Mouse (Mus musculus) neural tube, embryonic 10.5 days (tissue): ENCODE measurements around the gene Sf3a2.

ENCODE experiments used
- DNase-seq: peaks from one replicate; pipeline ENCODE4 v3.0.0-alpha.2; 2017; ENCODE audit warnings: low spot score; ENCODE audit errors: extremely low spot score

Sf3a2 gene

GRCm38 (mm10) chr10:80774981-80775380, 23.0 kb upstream of the Sf3a2 start:
- DNase-seq = no peak

DNA sequence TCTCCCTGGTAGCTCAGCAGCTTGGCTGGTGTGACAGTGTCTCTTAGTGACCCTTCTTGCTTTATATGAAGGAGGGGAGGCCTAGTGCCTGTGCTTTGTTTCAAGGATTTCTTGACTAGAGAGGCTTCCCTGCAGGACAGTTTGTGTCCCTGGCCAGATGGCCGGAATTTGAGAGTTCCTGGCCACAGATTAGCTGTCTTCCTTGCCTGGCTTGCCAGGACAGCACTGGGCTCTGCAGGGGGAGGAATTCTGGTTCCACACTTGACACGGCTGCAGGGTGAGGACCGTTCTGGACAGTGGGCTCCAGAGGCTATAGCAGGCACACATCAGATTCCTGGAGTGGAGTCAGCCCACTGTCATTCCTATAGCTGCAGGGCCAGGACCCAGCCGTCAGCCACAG, 22.3 kb upstream of the Sf3a2 start:
- no peak for DNase-seq

- no peak for DNase-seq
Measured at GRCm38 (mm10) chr10:80776358-80776869, 21.6 kb upstream of the Sf3a2 start.

DNA sequence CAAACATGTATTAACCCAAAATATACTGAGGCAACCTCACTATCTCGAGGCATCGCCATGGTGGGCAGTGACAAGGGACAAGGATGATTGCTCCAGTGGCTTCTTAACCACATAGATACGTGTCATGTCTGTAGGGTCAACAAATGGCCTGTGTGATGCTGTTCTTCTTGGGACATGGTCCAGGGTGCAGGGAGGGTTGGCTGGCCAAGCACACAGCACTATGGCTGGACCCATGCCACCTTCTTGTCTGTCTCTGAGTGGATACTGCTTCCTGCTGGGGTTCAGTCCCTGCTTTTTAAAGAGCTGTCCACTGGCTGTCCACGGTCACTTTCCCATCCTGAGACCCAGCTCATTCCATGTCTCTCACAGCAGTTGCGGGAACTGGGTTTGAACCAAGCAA, 20.9 kb upstream of the Sf3a2 start:
- DNase-seq = no peak

DNA sequence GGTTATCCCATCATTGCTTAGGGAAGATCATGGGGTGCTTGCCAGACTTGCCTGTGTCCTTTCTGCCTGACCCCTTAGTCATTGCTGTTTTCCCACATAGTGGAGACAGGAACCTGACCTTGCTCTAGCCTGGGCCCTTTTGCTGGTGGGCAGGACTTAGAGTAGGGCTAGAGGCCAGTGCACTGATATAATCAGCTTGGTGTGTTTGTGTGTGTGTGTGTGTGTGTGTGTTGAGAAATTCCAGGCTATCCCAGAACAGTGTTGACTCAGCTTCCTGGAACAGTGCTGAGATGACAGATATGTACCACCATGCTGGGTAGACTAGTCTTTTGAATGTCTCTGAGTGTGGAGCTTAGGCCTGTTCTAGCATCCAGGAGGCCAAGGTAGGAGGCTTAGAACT, 18.4 kb upstream of the Sf3a2 start:
- DNase-seq = no peak

DNA sequence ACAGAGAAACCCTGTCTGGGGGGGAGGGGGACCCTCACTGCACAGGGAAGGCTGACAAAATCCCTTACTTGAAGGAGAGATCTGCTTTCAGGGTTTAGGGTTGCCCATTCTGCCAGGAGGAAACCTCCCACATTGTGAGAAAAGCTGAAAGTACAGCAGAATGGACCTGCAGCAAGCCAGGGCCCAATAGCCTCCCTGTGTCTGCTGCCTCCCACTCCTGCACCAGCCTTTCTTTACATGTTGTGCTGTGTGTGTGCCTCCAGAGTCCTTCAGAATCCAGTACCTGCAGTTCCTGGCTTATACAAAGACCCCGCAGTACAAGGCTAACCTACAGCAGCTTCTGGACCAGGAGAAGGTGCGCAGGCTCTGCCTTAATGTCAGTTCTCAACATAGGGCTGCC, 13.7 kb upstream of the Sf3a2 start:
- no peak for DNase-seq

DNA sequence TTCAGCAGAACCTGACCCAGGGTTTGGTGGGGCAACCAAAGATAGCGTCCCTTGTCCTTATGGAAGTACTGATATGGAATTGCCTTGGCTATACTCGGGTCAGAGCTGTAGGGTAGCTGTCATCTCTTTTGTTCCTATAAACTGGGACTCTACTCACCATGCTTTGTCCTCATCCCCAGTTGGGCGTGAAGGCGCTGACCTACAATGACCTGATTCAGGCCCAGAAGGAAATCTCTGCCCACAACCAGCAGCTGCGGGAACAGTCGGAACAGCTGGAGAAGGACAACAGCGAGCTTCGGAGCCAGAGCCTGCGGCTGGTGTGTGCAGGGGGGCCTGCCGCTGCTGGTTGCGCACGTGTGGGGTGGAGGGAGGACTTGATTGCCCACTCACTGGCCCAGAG, 13.1 kb upstream of the Sf3a2 start:
- DNase-seq = no peak

DNA sequence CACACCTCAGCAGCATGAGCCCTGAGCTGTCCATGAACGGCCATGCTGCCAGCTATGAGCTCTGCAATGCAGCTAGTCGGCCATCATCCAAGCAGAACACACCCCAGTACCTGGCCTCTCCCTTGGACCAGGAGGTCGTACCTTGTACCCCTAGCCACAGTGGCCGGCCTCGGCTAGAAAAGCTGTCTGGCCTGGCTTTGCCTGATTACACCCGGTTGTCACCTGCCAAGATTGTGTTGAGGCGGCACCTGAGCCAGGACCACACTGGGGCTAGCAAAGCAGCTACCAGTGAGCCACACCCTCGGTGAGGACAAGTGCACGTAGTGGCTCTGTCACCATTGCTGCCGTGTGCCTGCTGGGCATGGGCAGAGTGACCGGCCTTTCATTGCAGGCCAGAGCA, 12.0 kb upstream of the Sf3a2 start:
- DNase-seq = no peak

GRCm38 (mm10) chr10:80787517-80787916, 10.5 kb upstream of the Sf3a2 start:
- DNase-seq = no peak

DNA sequence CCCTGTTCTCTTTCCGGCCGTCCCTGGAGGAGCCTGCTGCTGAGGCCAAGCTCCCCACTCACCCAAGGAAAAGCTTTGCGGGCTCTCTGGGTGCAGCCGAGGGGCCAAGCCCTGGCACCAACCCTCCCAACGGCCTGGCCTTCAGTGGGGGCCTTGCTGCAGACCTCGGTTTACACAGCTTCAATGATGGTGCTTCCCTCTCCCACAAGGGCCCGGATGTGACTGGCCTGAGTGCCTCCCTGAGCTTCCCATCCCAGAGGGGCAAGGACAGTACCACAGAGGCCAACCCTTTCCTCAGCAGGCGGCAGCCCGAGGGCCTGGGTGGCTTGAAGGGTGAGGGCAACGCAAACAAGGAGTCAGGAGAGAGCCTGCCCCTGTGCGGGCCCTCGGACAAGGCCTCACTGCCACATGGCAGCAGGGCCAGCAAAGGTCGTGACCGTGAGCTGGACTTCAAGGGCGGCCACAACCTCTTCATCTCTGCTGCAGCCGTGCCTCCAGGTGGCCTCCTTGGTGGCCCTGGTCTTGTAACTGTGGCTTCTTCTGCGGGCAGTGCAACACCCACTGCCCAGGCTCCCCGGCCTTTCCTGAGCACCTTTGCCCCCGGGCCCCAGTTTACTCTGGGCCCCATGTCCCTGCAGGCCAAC, 7.1 kb upstream of the Sf3a2 start:
- no peak for DNase-seq

DNA sequence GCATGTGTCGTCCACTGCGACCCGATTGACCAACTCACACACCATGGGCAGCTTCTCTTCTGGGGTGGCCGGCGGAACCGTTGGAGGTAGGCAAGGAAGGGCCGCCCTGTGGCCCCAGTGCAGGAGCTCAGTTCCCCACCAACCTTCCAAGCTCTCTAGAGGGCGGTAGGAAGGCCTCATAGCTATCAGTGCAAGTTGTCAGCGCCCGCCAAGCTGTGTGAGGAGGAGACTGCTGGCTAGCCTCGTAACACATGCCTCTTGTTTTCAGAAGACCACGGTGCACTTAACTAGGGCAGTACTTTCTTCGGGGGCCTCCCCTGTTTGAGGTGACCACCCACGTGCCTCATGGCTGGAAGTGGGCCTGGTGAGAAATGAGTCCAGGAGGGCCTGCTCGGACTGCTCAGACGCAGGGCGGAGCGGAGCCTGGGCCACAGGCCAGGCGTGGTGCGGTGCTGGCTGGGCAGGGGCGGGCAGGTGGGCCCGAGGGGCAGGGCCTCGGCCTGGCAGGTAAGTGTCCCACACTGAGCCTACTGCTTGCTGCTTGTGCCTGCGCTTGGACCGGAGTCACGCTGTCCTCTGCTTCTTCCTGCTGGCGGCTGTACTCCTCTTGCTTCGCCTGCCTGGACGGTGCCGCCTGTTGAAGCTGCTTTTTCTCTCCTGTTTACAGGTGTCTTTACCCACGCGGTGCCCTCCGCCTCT, 6.4 kb upstream of the Sf3a2 start:
- no peak for DNase-seq

DNA sequence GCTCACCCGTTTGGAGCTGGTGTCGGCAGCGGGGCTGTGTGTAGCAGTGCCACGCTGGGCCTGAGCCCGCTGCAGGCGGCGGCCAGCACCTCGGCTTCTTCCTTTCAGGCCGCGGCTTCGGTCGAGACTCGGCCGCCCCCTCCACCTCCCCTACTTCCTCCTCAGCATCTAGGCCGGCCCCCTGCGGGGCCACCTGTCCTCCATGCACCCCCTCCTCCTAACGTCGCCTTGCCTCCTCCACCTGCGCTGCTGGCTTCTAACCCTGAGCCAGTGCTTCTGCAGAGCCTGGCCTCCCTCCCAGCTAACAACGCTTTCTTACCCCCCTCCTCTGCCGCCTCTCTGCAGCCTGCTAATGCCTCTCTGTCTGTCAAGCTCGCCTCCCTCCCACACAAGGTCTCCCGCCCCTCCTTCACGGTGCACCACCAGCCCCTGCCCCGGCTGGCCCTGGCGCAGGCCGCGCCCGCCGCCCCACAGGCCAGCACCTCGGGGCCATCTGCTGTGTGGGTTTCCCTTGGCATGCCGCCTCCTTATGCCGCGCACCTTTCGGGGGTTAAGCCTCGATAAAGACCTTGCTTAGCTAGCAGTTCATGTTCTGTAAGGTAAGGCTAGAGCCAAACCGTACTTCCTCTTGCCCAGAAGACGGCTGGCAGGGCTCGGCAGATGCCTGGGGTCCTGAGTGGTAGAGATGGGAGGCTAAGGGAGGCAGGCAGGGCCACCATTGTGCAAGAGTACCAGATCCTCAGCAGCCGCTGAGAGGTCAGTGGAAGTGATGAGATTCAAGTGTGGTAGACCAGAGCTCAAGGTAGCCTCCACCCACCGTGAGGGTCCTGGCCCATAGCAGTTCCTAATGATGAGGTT, 5.6 kb upstream of the Sf3a2 start:
- DNase-seq = no peak

- no peak for DNase-seq
Measured at GRCm38 (mm10) chr10:80793033-80793784, 4.8 kb upstream of the Sf3a2 start.

DNA sequence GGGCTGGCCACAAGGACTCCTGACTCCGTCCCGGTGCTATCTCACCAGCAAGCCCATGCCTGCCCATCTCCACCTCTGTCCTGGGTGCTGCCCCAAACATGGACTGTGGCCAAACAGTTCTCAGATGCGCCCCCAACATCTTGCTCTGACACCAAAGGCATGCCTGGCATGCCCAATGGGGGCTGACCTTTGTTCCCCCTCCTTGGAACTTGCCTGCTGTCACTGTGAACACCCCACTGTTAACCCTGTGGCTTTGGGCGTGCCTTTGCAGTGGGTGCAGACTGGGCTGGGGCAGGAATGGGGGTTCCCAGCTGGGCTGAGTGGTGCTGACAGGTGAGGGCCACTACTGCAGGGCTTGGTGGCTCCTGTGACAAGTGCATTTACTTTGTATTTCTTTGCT, 4.2 kb upstream of the Sf3a2 start:
- DNase-seq = no peak

GRCm38 (mm10) chr10:80794750-80795149, 3.2 kb upstream of the Sf3a2 start:
- no peak for DNase-seq

DNA sequence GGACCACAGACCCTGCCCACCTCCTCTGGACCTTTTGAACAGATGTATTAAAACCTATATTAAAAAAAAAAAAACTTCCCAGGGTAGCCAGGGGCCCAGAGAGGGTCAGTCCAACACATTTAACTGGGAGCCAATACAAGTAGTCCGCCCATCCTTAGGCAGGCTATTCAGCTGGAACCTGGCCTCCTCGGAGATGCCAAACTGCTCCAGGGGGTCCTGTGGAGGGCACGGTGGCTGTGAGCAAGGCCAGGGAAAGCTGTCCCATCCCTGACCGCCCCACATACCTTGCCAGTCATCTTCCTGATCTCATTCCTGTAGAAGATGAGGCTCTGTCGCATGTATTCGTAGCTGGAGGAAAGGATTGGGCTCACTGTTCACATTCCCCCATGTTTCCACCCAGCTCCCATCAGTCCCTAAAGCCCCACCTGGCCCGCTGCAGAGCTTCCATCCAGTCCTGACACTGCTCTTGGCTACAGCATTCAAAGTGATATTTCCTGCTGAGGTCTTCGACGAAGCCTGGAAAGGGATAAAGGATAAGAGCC, 1.6 kb upstream of the Sf3a2 start:
- no peak for DNase-seq

- DNase-seq = no peak
Measured at GRCm38 (mm10) chr10:80797186-80798149, 530 bp upstream of the Sf3a2 start.

GRCm38 (mm10) chr10:80799070-80799566, 1.1 kb downstream of the Sf3a2 start:
- peak; percentile 43 for DNase-seq

DNA sequence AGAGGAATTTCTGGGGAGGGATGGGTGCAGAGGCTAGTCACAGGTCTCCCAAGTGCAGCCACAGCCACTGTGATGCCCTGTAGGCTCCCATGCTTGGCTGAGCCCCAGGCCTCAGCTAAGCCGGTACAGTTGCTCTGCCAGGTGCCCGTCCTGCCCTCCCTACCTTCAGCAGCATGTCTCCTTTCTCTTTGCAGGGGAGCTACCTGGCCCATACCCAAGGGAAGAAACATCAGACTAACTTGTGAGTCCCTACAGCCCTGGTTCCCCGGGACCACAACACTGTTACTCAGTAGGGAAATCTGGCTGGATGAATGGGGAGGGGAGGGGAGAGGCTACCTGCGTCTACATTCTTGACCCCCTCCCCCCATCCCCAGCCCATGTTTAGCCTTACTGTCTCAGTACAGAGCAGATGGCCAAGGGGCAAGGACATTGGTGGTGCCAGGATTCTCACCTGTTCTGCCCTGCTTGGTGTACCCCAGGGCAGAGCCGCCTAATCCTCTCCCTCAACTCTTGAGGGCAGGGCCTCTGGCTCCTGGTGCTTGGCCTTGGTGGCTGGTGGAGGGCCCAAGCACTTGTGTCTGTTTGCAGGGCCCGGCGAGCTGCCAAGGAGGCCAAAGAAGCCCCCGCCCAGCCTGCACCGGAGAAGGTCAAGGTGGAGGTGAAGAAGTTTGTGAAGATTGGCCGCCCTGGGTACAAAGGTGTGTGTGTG, 4.4 kb downstream of the Sf3a2 start:
- no peak for DNase-seq
